Mouse (Mus musculus) urinary bladder, postnatal 36 days (tissue): ENCODE results near the gene A630095N17Rik.
"Not testable (repeated sequence)": the region's sequence is repeated elsewhere in the genome, so short reads cannot be mapped to it uniquely, and the experiment has no call there.

Experiments
- DNase-seq, 2 experiments: peaks; one replicate each; pipeline ENCODE4 v3.0.0; 2022; ENCODE audit warnings: low spot score in 2 of 2, mixed read lengths in 1 of 2

The A630095N17Rik gene

GRCm38 (mm10) chr1:75243411-75243810, 11.5 kb upstream of the A630095N17Rik start:
- no peak for DNase-seq

GRCm38 (mm10) chr1:75239591-75239990, 7.7 kb upstream of the A630095N17Rik start:
- DNase-seq: no peak

GRCm38 (mm10) chr1:75236117-75237050, 4.5 kb upstream of the A630095N17Rik start, which contains the start of gene Dnajb2:
Gene Dnajb2, plus strand, starts transcription at chr1:75236406.
- DNase-seq: peak; percentile 84 to 89

- peak; percentile 37 to 59 for DNase-seq
Observed at GRCm38 (mm10) chr1:75234606-75235005, 2.7 kb upstream of the A630095N17Rik start.

GRCm38 (mm10) chr1:75232489-75232888, 587 bp upstream of the A630095N17Rik start:
- not testable (repeated sequence) for DNase-seq

GRCm38 (mm10) chr1:75231224-75231623, 678 bp downstream of the A630095N17Rik start:
- DNase-seq: no peak

GRCm38 (mm10) chr1:75230335-75230994, 1.4 kb downstream of the A630095N17Rik start:
- peak; percentile 46 to 48 for DNase-seq

- DNase-seq: no peak
Observed at GRCm38 (mm10) chr1:75229158-75229557, 2.7 kb downstream of the A630095N17Rik start.

GRCm38 (mm10) chr1:75227653-75228052, 4.2 kb downstream of the A630095N17Rik start:
- DNase-seq: no peak

GRCm38 (mm10) chr1:75226138-75226537, 5.8 kb downstream of the A630095N17Rik start:
- DNase-seq: no peak

- no peak for DNase-seq
Observed at GRCm38 (mm10) chr1:75225473-75225872, 6.4 kb downstream of the A630095N17Rik start.

GRCm38 (mm10) chr1:75223532-75223931, 8.4 kb downstream of the A630095N17Rik start:
- no peak for DNase-seq

GRCm38 (mm10) chr1:75222926-75223325, 9.0 kb downstream of the A630095N17Rik start:
- DNase-seq: no peak

GRCm38 (mm10) chr1:75221538-75221937, 10.4 kb downstream of the A630095N17Rik start:
- DNase-seq: no peak

GRCm38 (mm10) chr1:75219531-75219930, 12.4 kb downstream of the A630095N17Rik start, which contains the start of gene Tuba4a:
Gene Tuba4a, minus strand, starts transcription at chr1:75219865.
- peak in 1 of 2 experiments; percentile 24 for DNase-seq

- DNase-seq: peak; percentile 91 to 95
Observed at GRCm38 (mm10) chr1:75219078-75219477, 12.8 kb downstream of the A630095N17Rik start.

GRCm38 (mm10) chr1:75218227-75219001, 13.5 kb downstream of the A630095N17Rik start:
- DNase-seq: peak in 1 of 2 experiments; percentile 37

GRCm38 (mm10) chr1:75217893-75218226, 14.0 kb downstream of the A630095N17Rik start:
- DNase-seq: no peak

- no peak for DNase-seq
Observed at GRCm38 (mm10) chr1:75216797-75217585, 14.9 kb downstream of the A630095N17Rik start.

- no peak for DNase-seq
Observed at GRCm38 (mm10) chr1:75215785-75216184, 16.1 kb downstream of the A630095N17Rik start.

- peak in 1 of 2 experiments; percentile 56 for DNase-seq
Observed at GRCm38 (mm10) chr1:75214886-75215285, 17.0 kb downstream of the A630095N17Rik start.
